Mouse (Mus musculus) testis, adult 10 weeks (tissue): Measurements from ENCODE around the gene Zc3h14. TPM values are rescaled to one million over a fixed set of nuclear protein-coding genes. Genes with fewer than 3 reads are reported as not detected.

Experiments
- polyA plus RNA-seq: library from polyadenylated mRNA; stranded (reverse); fragments of 350-450 nt; fragmentation: Illumina TruSeq; extraction: RNeasy Lipid Tissue Mini Kit (QIAGEN cat#74804); gene quantifications from one replicate; pipeline ENCODE4 v1.2.3, GENCODE M21; 2014; ENCODE audit warnings: low read depth, low replicate concordance

Zc3h14 gene
- polyA plus RNA-seq, result 1,093 TPM

DNA sequence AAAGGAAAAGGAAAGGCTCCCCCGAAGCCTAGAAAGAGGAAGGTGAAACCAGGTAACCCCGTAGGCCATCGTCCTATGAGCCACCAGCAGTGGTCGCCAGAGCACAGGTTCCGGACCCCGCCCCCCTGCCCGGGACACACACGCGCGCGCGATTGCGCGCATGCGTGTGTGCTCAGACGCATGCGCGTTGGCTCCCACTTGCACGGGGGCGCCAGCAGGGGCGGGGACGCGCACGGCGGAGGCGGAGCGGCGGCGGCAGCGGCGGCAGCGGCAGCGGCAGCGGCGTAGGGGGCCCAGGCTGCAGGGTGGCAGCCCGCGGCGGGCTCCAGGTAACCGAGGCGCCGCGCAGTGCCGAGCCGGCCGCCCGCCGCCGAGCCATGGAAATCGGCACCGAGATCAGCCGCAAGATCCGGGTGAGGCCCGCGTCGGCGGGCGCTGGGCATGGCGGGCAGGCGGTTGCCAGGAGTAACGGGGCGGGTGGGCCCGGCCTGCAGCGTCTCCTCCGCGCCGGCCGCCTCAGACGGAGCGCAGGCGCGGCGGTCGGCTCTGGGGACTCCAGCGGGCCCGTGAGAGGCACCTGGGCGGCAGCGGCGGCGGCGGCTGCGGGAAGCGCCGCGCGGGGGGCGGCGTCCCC is at the start of gene Zc3h14:
TSS of gene Zc3h14 (plus strand) at position 219 of the 634 bp plus-strand sequence.

DNA sequence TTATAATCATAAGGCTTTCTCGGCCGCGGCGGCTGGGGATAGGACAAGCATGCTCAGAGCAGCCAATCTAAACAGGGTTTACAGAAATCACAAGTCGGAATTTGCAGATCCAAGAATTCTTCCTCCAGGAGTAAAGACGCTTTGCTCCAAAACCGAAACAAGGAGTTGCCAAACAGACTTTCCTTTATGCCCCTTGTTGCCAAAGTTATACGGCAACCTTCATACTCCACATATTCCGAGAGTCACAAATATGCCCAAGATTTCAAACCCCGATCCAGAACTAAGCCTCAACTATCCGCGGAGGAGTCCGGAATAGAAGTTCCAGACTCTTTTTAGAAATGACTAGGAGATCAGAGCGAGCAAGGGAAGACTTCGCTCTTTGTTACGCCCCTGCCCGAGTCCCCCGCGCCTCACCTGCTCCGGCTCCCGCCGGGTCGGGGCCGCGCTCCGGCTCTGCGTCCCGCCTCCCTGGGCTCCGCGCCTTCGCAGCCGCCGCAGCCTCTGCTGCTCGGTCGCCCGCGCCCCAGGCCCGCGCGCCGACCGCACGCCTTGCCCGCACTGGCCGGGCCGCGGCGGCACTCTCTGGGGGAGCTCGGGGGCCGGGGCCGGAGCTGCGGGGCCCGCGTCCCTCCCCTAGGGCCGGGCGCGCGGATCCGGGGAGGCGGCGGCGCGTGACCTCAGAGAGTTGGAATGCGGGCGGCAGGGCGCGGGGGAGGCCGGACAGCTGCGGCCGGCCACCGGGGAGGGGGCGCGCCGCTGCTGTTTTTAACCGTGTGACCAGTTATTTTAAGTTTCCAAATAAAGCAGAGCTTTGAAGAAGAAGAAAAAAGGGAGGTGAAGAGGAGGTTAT is 9.6 kb upstream of the Zc3h14 start, which contains the start of gene Ptpn21:
TSS of gene Ptpn21 (minus strand) at position 455 of the 850 bp plus-strand sequence.

Other genes with a start within 250 kb of the Zc3h14 start
- gene Kcnk10, start 168.7 kb upstream of the Zc3h14 start, polyA plus RNA-seq, result 0.92 TPM
- 756 TPM for gene Spata7, start 118.8 kb upstream of the Zc3h14 start, polyA plus RNA-seq
- 13.5 TPM for gene Ptpn21, start 9.6 kb upstream of the Zc3h14 start, polyA plus RNA-seq
- 14.9 TPM for gene Eml5, start 154.5 kb downstream of the Zc3h14 start, polyA plus RNA-seq
- 23.0 TPM for gene Ttc8, start 173.6 kb downstream of the Zc3h14 start, polyA plus RNA-seq